Mouse (Mus musculus): Measurements from ENCODE around the gene Lancl3.

DNA sequence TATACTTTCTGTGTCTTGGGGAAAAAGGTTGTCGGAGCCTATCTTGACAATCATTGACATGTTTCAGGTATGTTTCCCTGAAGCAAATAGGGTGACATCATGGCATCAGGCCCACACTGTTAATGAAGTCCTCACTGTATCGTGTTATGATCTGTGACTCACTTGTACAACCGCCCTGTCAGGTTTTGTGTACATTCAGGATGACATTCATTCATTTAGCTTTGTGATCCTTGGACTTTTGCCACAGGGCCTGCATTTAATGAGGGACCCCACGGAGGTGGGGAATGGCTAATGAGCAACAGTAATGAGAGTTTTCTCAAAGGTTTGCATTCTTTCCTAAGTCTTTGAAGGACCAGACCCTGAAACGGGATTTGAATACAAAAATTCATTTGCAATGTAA is 49.2 kb downstream of the Lancl3 start:
- no peak for TF ChIP-seq CTCF (IDR thresholded peaks at IDR 0.05; ENCODE audit: control insufficient read depth, insufficient read depth, insufficient read length)
- TF ChIP-seq USF1 (IDR thresholded peaks at IDR 0.05; ENCODE audit: low read depth): no peak
